Mouse (Mus musculus) megakaryocyte, embryonic 14.5 days (primary cell): Measurements from ENCODE around the gene Ppan. TPM values are rescaled to one million over a fixed set of nuclear protein-coding genes. Genes with fewer than 3 reads are reported as not detected.

ENCODE experiments used
- H3K27me3 ChIP-seq: replicated peaks from 2 replicates; pipeline ENCODE3; 2012; ENCODE audit warnings: inconsistent platforms
- H3K36me3 ChIP-seq: replicated peaks from 2 replicates; pipeline ENCODE3; 2012; ENCODE audit warnings: low read length, inconsistent platforms, mixed read lengths
- H3K4me1 ChIP-seq: 2 replicates; pipeline ENCODE4 v1.6.1; 2012; ENCODE audit warnings: inconsistent platforms
- H3K4me3 ChIP-seq: replicated peaks from 2 replicates; pipeline ENCODE3; 2012; ENCODE audit warnings: moderate library complexity, mild to moderate bottlenecking, inconsistent platforms
- H3K9me3 ChIP-seq: 2 replicates; pipeline ENCODE4 v1.6.1; 2012; ENCODE audit warnings: inconsistent platforms
- FLI1 ChIP-seq: IDR thresholded peaks from 2 replicates; pipeline ENCODE4 v1.6.1; 2012; ENCODE audit warnings: low read length, inconsistent platforms, mixed read lengths
- GATA1 ChIP-seq: IDR thresholded peaks from 3 replicates; pipeline ENCODE4 v1.6.1; 2012; ENCODE audit warnings: mixed read lengths, low read length, inconsistent platforms, borderline replicate concordance
- polyA plus RNA-seq: library from polyadenylated mRNA; stranded (reverse); fragments of >175 nt; gene quantifications from 2 replicates; pipeline ENCODE4 v1.2.3, GENCODE M21; 2012; ENCODE audit warnings: low replicate concordance; ENCODE audit not compliant: insufficient read depth

Gene Ppan
- polyA plus RNA-seq, 1 experiment = 137 TPM

GRCm38 (mm10) chr9:20909948-20910347 is 22.0 kb downstream of the Ppan start:
- H3K36me3 ChIP-seq = peaks cover 100% of the 10 kb centered on the region
- TF ChIP-seq GATA1 (no peak), FLI1 (no peak)
- peaks cover 3% of the 10 kb centered on the region for H3K4me1 ChIP-seq
- H3K4me3 ChIP-seq = no peak overlapping the region
- H3K9me3 ChIP-seq = no peaks in the 10 kb centered on the region
- no peaks in the 10 kb centered on the region for H3K27me3 ChIP-seq

- H3K4me3 ChIP-seq = no peak overlapping the region
- H3K9me3 ChIP-seq = no peaks in the 10 kb centered on the region
- peaks cover 3% of the 10 kb centered on the region for H3K4me1 ChIP-seq
- H3K27me3 ChIP-seq = no peaks in the 10 kb centered on the region
- peaks cover 100% of the 10 kb centered on the region for H3K36me3 ChIP-seq
- TF ChIP-seq GATA1 (no peak), FLI1 (no peak)
These were observed 28.2 kb downstream of the Ppan start for GRCm38 (mm10) chr9:20916160-20916559.

GRCm38 (mm10) chr9:20923258-20923657 is 35.3 kb downstream of the Ppan start:
- Histone ChIP-seq H3K27me3 (no peaks in the 10 kb centered on the region), H3K4me1 (peaks cover 20% of the 10 kb centered on the region), H3K4me3 (no peak overlapping the region), H3K9me3 (no peaks in the 10 kb centered on the region), H3K36me3 (peaks cover 100% of the 10 kb centered on the region)
- no peak for TF ChIP-seq FLI1
- no peak for TF ChIP-seq GATA1

Other genes with a start within 250 kb of the Ppan start
- 15.3 TPM in 1 of 2 replicates, not detected in the other for gene Ubl5, start 245.3 kb upstream of the Ppan start, polyA plus RNA-seq
- gene Fbxl12, start 243.4 kb upstream of the Ppan start, polyA plus RNA-seq = 20.8 and 31.8 TPM in 2 replicates
- 8.5 and 31.8 TPM in 2 replicates for gene Pin1, start 236.1 kb upstream of the Ppan start, polyA plus RNA-seq
- gene Olfm2, start 141.8 kb upstream of the Ppan start, polyA plus RNA-seq = 0.16 TPM in 1 of 2 replicates, not detected in the other
- 0.02 TPM in 1 of 2 replicates, not detected in the other for gene Col5a3, start 73.1 kb upstream of the Ppan start, polyA plus RNA-seq
- gene Rdh8, start 69.7 kb upstream of the Ppan start, polyA plus RNA-seq = not detected in 2 replicates
- gene A230050P20Rik, start 19.5 kb upstream of the Ppan start, polyA plus RNA-seq = 39.0 and 51.7 TPM in 2 replicates
- 4.7 and 5.1 TPM in 2 replicates for gene Angptl6, start 8.4 kb upstream of the Ppan start, polyA plus RNA-seq
- gene Eif3g, start 10.4 kb downstream of the Ppan start, polyA plus RNA-seq = 300 and 342 TPM in 2 replicates
- gene Dnmt1, start 71.7 kb downstream of the Ppan start, polyA plus RNA-seq = 31.3 and 39.8 TPM in 2 replicates
- gene S1pr2, start 88.6 kb downstream of the Ppan start, polyA plus RNA-seq = 4.0 and 8.4 TPM in 2 replicates
- 62.4 and 63.4 TPM in 2 replicates for gene Mrpl4, start 114.6 kb downstream of the Ppan start, polyA plus RNA-seq
- gene Icam1, start 127.8 kb downstream of the Ppan start, polyA plus RNA-seq = 8.8 and 10.8 TPM in 2 replicates
- gene Icam4, start 141.2 kb downstream of the Ppan start, polyA plus RNA-seq = 5.3 and 7.9 TPM in 2 replicates
- gene Icam5, start 143.9 kb downstream of the Ppan start, polyA plus RNA-seq = 3.0 and 9.9 TPM in 2 replicates
- 3.6 TPM in 1 of 2 replicates, not detected in the other for gene Zglp1, start 178.9 kb downstream of the Ppan start, polyA plus RNA-seq
- 0.45 TPM in 1 of 2 replicates, not detected in the other for gene Gm49373, start 184.9 kb downstream of the Ppan start, polyA plus RNA-seq
- 3.3 and 26.9 TPM in 2 replicates for gene Fdx1l, start 185.4 kb downstream of the Ppan start, polyA plus RNA-seq
- gene Gm38431, start 203.8 kb downstream of the Ppan start, polyA plus RNA-seq = 128 and 518 TPM in 2 replicates
- 51.7 TPM in 1 of 2 replicates, not detected in the other for gene Raver1, start 203.8 kb downstream of the Ppan start, polyA plus RNA-seq
- 15.5 and 17.9 TPM in 2 replicates for gene Tyk2, start 243.1 kb downstream of the Ppan start, polyA plus RNA-seq